Mouse (Mus musculus): ENCODE measurements around the gene Sapcd1. TPM values are rescaled to one million over a fixed set of nuclear protein-coding genes. Genes with fewer than 3 reads are reported as not detected.

Sapcd1 gene
- polyA plus RNA-seq, 1 experiment from 2014 or later = 4.3 TPM

DNA sequence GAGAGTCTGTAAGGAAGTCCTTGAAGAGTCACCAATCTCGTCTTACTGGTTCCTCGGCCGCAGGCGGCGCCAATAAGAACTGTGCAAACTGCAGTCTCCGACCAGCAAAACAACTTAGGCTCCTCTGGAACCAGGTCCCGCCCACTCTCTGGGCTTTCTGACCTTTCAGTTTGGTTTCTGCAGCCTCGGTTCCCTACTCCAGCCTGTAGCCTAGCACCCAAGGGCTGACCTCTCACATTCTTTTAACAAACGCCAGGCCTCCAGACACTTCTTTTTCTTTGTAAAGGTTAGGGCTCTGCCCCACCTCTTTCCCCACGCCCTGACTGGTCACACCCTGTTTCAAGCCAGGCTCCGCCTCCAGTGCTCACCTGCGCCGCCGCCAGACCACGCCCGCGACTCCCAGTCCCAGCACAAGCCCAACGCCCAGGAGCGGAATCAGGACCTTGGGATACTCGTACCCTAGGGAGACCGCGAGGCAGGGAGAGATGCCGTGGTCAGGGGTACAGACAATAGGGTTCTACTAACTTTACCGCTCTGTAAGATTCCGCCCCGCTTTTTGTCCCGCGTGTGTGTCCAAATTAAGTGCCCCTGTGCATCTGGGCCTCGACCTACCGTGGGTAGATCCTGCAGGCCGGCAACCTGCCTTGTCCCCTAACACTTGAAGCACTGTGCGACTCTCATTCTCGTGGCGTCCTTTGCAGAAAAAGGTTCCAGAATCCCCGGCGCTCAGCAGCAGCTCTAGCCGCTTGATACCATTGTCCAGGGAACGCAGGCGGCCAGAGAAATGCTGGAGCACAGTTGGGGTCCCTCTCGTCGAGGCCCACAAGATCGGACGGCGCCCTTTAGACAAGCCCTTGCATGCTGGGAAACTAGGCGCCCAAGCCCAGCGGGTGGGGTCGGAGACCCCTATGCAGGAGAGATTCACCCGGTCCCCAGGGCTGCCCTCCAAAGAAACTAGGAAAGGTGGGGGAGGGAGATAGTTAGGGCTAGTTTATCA lies 37.4 kb upstream of the Sapcd1 start, which contains the start of gene Ly6g6c:
TSS of gene Ly6g6c (plus strand) at position 438 of the 997 bp plus-strand sequence.
- Histone ChIP-seq H3K36me3 (ENCODE audit: control insufficient read depth, insufficient read depth, low read length) (peaks cover 22% of the 10 kb centered on the region), H3K9ac (ENCODE audit: low read length) (peak within 1 kb of the TSS; percentile 61), H3K4me2 (ENCODE audit: low read depth, low read length) (peak within 1 kb of the TSS; percentile 70), H3K27ac (ENCODE audit: low read length) (peak within 1 kb of the TSS; percentile 94), H3K9me3 (ENCODE audit: control insufficient read depth, low read length) (no peaks in the 10 kb centered on the region), H3K4me1 (replicated peaks; ENCODE audit: control insufficient read depth, insufficient read depth, low read length) (peaks cover 31% of the 10 kb centered on the region), H3K27me3 (ENCODE audit: control insufficient read depth, insufficient read depth, low read depth, low read length) (no peaks in the 10 kb centered on the region), H3K4me3 (ENCODE audit: low read length) (peak within 1 kb of the TSS; percentile 43)
- WGBS = 2% methylated on average over 48 of the region's 48 CpGs
- ATAC-seq (ENCODE audit: low read depth) = peak; percentile 88

DNA sequence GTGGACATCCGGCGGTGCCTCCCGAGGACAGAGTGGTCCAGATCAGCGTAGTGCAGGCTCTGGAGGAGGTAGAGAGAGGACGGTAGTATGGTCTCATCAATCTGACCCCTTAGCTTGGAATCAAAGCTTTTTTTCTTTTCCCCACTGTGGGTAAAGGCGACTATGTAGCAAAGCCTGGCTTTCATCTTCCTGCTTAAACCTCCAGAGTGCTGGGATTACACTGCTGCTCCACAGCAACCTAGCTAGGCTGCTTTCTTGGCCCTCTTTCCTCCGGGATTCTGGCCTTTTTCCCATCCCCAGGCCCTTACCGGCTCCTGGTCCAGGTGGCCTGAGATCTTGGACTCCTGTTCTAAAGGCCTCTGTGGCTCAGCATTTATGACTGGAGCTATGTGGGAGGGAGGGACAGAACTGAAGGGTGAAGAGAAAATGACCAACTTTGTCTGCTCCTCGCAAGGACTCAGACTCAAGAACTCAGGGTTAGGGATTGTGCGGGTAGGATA lies 36.6 kb upstream of the Sapcd1 start:
- WGBS = 22% methylated on average over 10 of the region's 10 CpGs
- Histone ChIP-seq H3K9ac (ENCODE audit: low read length) (peak overlapping the region; percentile 61), H3K27me3 (ENCODE audit: control insufficient read depth, insufficient read depth, low read depth, low read length) (no peaks in the 10 kb centered on the region), H3K36me3 (ENCODE audit: control insufficient read depth, insufficient read depth, low read length) (peaks cover 22% of the 10 kb centered on the region), H3K4me3 (ENCODE audit: low read length) (peak overlapping the region; percentile 43), H3K27ac (ENCODE audit: low read length) (peak overlapping the region; percentile 94), H3K4me1 (replicated peaks; ENCODE audit: control insufficient read depth, insufficient read depth, low read length) (peaks cover 35% of the 10 kb centered on the region), H3K4me2 (ENCODE audit: low read depth, low read length) (peak overlapping the region; percentile 70), H3K9me3 (ENCODE audit: control insufficient read depth, low read length) (no peaks in the 10 kb centered on the region)
- no peak for ATAC-seq (ENCODE audit: low read depth)

DNA sequence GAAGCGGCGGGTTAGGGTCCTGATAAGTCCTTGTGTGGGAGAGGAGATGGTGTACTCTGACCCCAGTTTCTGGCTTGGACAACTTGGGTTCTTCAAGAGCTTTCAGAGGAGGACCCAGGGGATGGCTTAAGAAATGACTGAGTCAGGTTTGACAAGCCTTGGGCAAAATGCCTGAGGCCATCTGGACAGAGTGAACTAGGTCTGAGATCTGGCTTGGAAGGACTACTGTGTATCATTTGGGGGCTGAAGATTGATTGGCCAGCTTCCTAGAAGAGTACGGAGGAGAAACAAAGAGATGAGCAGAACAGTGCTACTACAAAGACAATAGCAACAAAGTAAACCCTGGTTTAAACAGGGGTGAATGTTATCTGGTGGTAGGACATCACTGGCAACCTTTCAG lies 35.6 kb upstream of the Sapcd1 start:
- 0 out of 2 replicates have a peak overlapping the region, but pooled peaks have one; percentile 70 for H3K4me2 ChIP-seq (ENCODE audit: low read depth, low read length)
- no peak overlapping the region; the same call in 1 of the 2 replicates for H3K27ac ChIP-seq (ENCODE audit: low read length)
- H3K27me3 ChIP-seq (ENCODE audit: control insufficient read depth, insufficient read depth, low read depth, low read length) = no peaks in the 10 kb centered on the region
- H3K9me3 ChIP-seq (ENCODE audit: control insufficient read depth, low read length) = no peaks in the 10 kb centered on the region
- peaks cover 38% of the 10 kb centered on the region for H3K4me1 ChIP-seq (replicated peaks; ENCODE audit: control insufficient read depth, insufficient read depth, low read length)
- H3K4me3 ChIP-seq (ENCODE audit: low read length) = no peak overlapping the region
- ATAC-seq (ENCODE audit: low read depth) = no peak
- H3K36me3 ChIP-seq (ENCODE audit: control insufficient read depth, insufficient read depth, low read length) = peaks cover 22% of the 10 kb centered on the region
- H3K9ac ChIP-seq (ENCODE audit: low read length) = no peak overlapping the region
- WGBS = 80% methylated on average over 3 of the region's 3 CpGs

DNA sequence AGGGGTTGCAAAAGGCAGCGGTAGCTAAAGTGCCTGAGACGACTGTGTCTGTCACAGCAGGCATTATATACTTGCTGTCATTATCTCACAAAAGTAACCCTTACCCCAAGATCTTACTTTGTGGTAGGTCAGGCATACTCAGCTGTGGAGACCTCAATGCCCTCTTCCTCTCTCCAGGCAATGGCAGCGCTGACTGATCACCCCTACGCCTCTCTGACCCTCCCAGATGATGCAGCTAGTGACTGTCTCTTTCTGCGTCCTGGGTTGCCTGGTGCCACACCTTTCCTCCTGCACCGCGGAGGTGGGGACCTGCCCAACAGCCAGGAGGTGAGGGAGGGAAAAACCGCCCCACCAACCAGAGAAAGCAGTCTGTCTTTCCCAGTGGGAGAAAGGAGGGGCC lies 33.5 kb upstream of the Sapcd1 start:
- H3K9ac ChIP-seq (ENCODE audit: low read length) = no peak overlapping the region
- 83% methylated on average over 7 of the region's 8 CpGs for WGBS
- H3K9me3 ChIP-seq (ENCODE audit: control insufficient read depth, low read length) = no peaks in the 10 kb centered on the region
- no peak overlapping the region for H3K27ac ChIP-seq (ENCODE audit: low read length)
- H3K27me3 ChIP-seq (ENCODE audit: control insufficient read depth, insufficient read depth, low read depth, low read length) = no peaks in the 10 kb centered on the region
- peaks cover 41% of the 10 kb centered on the region for H3K4me1 ChIP-seq (replicated peaks; ENCODE audit: control insufficient read depth, insufficient read depth, low read length)
- H3K36me3 ChIP-seq (ENCODE audit: control insufficient read depth, insufficient read depth, low read length) = peaks cover 30% of the 10 kb centered on the region
- no peak overlapping the region for H3K4me3 ChIP-seq (ENCODE audit: low read length)
- ATAC-seq (ENCODE audit: low read depth) = no peak
- no peak overlapping the region for H3K4me2 ChIP-seq (ENCODE audit: low read depth, low read length)

DNA sequence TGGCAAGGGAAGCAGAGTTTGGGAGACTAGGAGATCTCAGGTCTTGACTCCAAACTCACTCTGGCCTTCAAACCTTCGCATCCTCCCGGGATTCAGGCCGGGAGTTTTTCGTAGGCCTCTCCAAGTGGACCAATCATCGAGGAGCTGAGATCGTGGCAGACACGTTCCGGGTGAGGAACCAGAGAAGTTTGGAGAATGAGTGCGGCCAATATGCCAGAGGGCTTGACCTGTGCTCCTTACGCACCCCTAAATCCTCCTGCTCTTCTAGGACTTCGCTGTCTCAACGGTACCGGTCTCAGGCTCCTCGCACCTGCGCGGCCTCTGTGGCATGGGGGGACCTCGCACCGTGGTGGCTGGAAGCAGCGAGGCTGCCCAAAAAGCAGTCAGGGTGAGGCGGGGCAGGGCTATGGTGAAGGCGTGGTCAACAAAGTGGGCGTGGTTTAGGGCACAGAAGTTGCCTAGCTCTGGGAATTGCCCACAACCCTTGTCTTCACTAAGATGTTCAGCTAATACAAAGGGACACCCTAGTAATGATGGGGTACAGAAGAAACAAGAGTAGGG lies 33.0 kb upstream of the Sapcd1 start:
- peaks cover 33% of the 10 kb centered on the region for H3K36me3 ChIP-seq (ENCODE audit: control insufficient read depth, insufficient read depth, low read length)
- 55% methylated on average over 22 of the region's 22 CpGs for WGBS
- ATAC-seq (ENCODE audit: low read depth) = no peak
- peak overlapping the region; percentile 82 for H3K9ac ChIP-seq (ENCODE audit: low read length)
- no peaks in the 10 kb centered on the region for H3K27me3 ChIP-seq (ENCODE audit: control insufficient read depth, insufficient read depth, low read depth, low read length)
- peaks cover 36% of the 10 kb centered on the region for H3K4me1 ChIP-seq (replicated peaks; ENCODE audit: control insufficient read depth, insufficient read depth, low read length)
- peak overlapping the region; percentile 95 for H3K4me2 ChIP-seq (ENCODE audit: low read depth, low read length)
- H3K9me3 ChIP-seq (ENCODE audit: control insufficient read depth, low read length) = no peaks in the 10 kb centered on the region
- H3K27ac ChIP-seq (ENCODE audit: low read length) = no peak overlapping the region
- peak overlapping the region; percentile 67 for H3K4me3 ChIP-seq (ENCODE audit: low read length)

DNA sequence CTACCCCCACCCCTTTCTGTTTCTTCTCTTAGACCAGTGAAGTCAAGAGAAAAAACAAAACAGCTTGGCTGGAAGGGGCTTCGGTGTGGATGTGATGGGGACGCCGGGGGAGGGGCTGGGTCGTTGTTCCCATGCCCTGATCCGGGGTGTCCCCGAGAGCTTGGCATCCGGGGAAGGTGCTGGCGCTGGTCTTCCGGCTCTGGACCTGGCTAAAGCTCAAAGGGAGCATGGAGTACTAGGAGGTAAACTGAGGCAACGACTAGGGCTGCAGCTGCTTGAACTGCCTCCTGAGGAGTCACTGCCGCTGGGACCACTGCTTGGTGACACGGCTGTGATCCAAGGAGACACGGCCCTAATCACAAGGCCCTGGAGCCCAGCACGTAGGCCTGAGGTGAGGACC lies 32.3 kb upstream of the Sapcd1 start:
- WGBS = 13% methylated on average over 14 of the region's 14 CpGs
- peak overlapping the region; percentile 82 for H3K9ac ChIP-seq (ENCODE audit: low read length)
- peak overlapping the region; percentile 92; the same call in 1 of the 2 replicates for H3K27ac ChIP-seq (ENCODE audit: low read length)
- no peak for ATAC-seq (ENCODE audit: low read depth)
- H3K36me3 ChIP-seq (ENCODE audit: control insufficient read depth, insufficient read depth, low read length) = peaks cover 39% of the 10 kb centered on the region
- H3K27me3 ChIP-seq (ENCODE audit: control insufficient read depth, insufficient read depth, low read depth, low read length) = no peaks in the 10 kb centered on the region
- peak overlapping the region; percentile 67 for H3K4me3 ChIP-seq (ENCODE audit: low read length)
- peak overlapping the region; percentile 95 for H3K4me2 ChIP-seq (ENCODE audit: low read depth, low read length)
- peaks cover 29% of the 10 kb centered on the region for H3K4me1 ChIP-seq (replicated peaks; ENCODE audit: control insufficient read depth, insufficient read depth, low read length)
- H3K9me3 ChIP-seq (ENCODE audit: control insufficient read depth, low read length) = no peaks in the 10 kb centered on the region

DNA sequence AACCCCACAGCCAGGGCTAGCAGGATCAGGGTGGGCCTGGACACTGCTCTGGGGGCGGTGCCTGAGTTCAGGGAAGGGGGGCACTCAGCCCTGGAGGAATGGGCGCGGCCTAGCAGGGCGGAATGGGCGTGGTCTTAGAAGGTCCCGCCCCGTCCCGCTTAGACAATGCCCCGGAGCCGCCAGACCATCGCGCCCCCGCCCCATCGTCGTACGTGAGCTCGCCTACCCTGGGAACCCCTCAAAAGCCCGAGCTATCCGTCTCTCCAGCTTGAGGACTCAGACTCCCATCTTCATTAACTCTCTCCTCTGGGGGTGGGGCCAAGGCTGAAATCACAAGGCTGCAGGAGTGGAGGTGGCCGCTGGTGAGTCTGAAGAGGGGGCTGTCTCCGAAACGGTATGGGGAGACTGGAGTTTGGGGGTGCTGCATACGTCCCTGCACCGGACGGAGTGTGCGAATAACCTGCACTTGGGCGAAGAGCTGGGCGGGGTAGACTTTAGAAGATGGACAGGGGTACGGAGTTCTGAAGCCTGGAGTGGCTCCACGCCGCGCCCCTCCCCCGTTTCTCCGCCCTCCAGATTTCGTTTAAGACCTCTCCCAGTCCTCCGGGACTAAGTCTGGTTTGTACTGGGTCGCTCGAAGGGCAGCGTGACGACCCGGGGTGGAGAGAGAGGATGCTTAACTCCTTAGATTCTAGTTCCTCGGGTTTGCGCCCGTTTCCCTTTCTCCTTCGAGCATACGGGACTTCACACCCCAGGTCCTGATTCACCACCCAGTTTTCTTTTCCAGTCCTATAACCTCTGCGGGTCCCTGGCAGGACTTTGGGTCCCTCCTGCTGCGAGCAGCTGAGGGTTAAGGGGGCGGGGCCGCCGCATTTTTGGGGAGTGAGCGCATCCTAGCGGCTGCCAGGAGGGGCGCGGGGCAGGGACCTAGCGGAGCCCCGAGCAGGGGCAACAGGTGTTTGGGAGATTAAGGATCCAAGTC lies 31.4 kb upstream of the Sapcd1 start, which contains the start of gene Ddah2:
TSS of gene Ddah2 (plus strand) at position 125 of the 982 bp plus-strand sequence.
- peaks cover 45% of the 10 kb centered on the region for H3K36me3 ChIP-seq (ENCODE audit: control insufficient read depth, insufficient read depth, low read length)
- peak within 1 kb of the TSS; percentile 92 for H3K27ac ChIP-seq (ENCODE audit: low read length)
- H3K9ac ChIP-seq (ENCODE audit: low read length) = peak within 1 kb of the TSS; percentile 82
- ATAC-seq (ENCODE audit: low read depth) = peak; percentile 96
- WGBS = under 1% methylated on average over 57 of the region's 57 CpGs
- no peaks in the 10 kb centered on the region for H3K27me3 ChIP-seq (ENCODE audit: control insufficient read depth, insufficient read depth, low read depth, low read length)
- peaks cover 23% of the 10 kb centered on the region for H3K4me1 ChIP-seq (replicated peaks; ENCODE audit: control insufficient read depth, insufficient read depth, low read length)
- H3K4me2 ChIP-seq (ENCODE audit: low read depth, low read length) = peak within 1 kb of the TSS; percentile 95
- peak within 1 kb of the TSS; percentile 67 for H3K4me3 ChIP-seq (ENCODE audit: low read length)
- no peaks in the 10 kb centered on the region for H3K9me3 ChIP-seq (ENCODE audit: control insufficient read depth, low read length)

DNA sequence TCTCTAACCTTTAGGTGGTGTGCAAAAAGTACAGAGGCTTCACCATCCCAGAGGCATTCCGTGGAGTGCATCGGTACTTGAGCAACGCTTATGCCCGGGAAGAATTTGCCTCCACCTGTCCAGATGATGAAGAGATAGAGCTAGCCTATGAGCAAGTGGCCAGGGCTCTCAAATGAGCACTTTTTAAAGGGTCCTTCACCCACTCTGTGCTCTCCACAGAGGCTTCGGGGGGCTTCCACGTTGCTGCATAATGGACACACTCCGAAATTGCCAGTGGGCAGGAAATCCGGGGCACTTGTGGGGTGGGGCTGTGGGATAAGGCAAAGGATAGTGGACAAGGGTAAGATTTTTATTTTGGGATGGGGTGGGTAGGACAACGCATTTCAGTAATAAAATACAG lies 30.5 kb upstream of the Sapcd1 start:
- Histone ChIP-seq H3K4me1 (replicated peaks; ENCODE audit: control insufficient read depth, insufficient read depth, low read length) (peaks cover 18% of the 10 kb centered on the region), H3K4me3 (ENCODE audit: low read length) (peak overlapping the region; percentile 67; the same call in 1 of the 2 replicates), H3K9ac (ENCODE audit: low read length) (no peak overlapping the region; the same call in 1 of the 2 replicates), H3K27me3 (ENCODE audit: control insufficient read depth, insufficient read depth, low read depth, low read length) (no peaks in the 10 kb centered on the region), H3K9me3 (ENCODE audit: control insufficient read depth, low read length) (no peaks in the 10 kb centered on the region), H3K36me3 (ENCODE audit: control insufficient read depth, insufficient read depth, low read length) (peaks cover 52% of the 10 kb centered on the region), H3K4me2 (ENCODE audit: low read depth, low read length) (peak overlapping the region; percentile 95), H3K27ac (ENCODE audit: low read length) (peak overlapping the region; percentile 92)
- no peak for ATAC-seq (ENCODE audit: low read depth)
- WGBS = 39% methylated on average over 9 of the region's 9 CpGs
